Mouse (Mus musculus) ES-Bruce4 (cell line): ENCODE data around the gene Cadps. TPM values are rescaled to one million over a fixed set of nuclear protein-coding genes. Genes with fewer than 3 reads are reported as not detected.

Source experiments
- H3K27ac ChIP-seq: 2 replicates; pipeline ENCODE4 v1.5.1; 2012; ENCODE audit warnings: low read length, inconsistent platforms; ENCODE audit not compliant: insufficient read depth
- H3K27me3 ChIP-seq: 2 replicates; pipeline ENCODE4 v1.6.1; 2012; ENCODE audit warnings: mild to moderate bottlenecking, low read length, inconsistent platforms; ENCODE audit not compliant: control insufficient read depth, poor library complexity, insufficient read depth, severe bottlenecking
- H3K36me3 ChIP-seq: 2 replicates; pipeline ENCODE4 v1.6.1; 2012; ENCODE audit warnings: inconsistent platforms, mild to moderate bottlenecking, low read length, moderate library complexity; ENCODE audit not compliant: control insufficient read depth, poor library complexity, insufficient read depth, severe bottlenecking
- H3K4me1 ChIP-seq: one replicate; pipeline ENCODE4 v1.8.1; 2011; ENCODE audit warnings: low read length; ENCODE audit not compliant: control insufficient read depth, insufficient read depth
- H3K4me3 ChIP-seq: 2 replicates; pipeline ENCODE4 v1.5.1; 2011; ENCODE audit warnings: low read depth, mild to moderate bottlenecking, low read length
- H3K9ac ChIP-seq: 2 replicates; pipeline ENCODE4 v1.6.1; 2012; ENCODE audit warnings: low read depth, mild to moderate bottlenecking, inconsistent platforms; ENCODE audit not compliant: poor library complexity, severe bottlenecking
- H3K9me3 ChIP-seq: replicated peaks from 2 replicates; pipeline ENCODE4 v1.6.1; 2012; ENCODE audit warnings: mild to moderate bottlenecking, low read length, inconsistent platforms; ENCODE audit not compliant: control insufficient read depth, poor library complexity, insufficient read depth, severe bottlenecking
- CTCF ChIP-seq: IDR thresholded peaks from one replicate; pipeline ENCODE4 v1.8.1; 2011; ENCODE audit warnings: low read depth, low read length
- EP300 ChIP-seq: IDR thresholded peaks from 2 replicates; pipeline ENCODE4 v1.6.1; 2011; ENCODE audit warnings: low read depth, low read length; ENCODE audit not compliant: insufficient read depth
- POLR2A ChIP-seq: IDR thresholded peaks from one replicate; pipeline ENCODE4 v1.8.1; 2011; ENCODE audit warnings: low read length; ENCODE audit not compliant: insufficient read depth
- polyA plus RNA-seq: library from polyadenylated mRNA; stranded (reverse); fragments of >200 nt; gene quantifications from 2 replicates; pipeline ENCODE4 v1.2.4, GENCODE M21; 2011; ENCODE audit warnings: low read depth; ENCODE audit not compliant: missing spikeins, insufficient read depth, insufficient read length

Cadps gene
- 1.3 TPM in 1 of 2 replicates, not detected in the other for polyA plus RNA-seq

GRCm38 (mm10) chr14:12822491-12823219 is at the start of gene Cadps:
TSS of gene Cadps (minus strand) at chr14:12823079.
- Histone ChIP-seq H3K9ac (peak within 1 kb of the TSS; percentile 69), H3K36me3 (no peaks in the 10 kb centered on the region), H3K27ac (no peak within 1 kb of the TSS), H3K4me3 (peak within 1 kb of the TSS; percentile 91), H3K27me3 (peaks cover 3% of the 10 kb centered on the region), H3K4me1 (peaks cover 5% of the 10 kb centered on the region), H3K9me3 (peaks cover 15% of the 10 kb centered on the region)
- TF ChIP-seq POLR2A (no peak), EP300 (no peak), CTCF (no peak)

GRCm38 (mm10) chr14:12869605-12870004 is 46.7 kb upstream of the Cadps start:
- Histone ChIP-seq H3K4me1 (no peaks in the 10 kb centered on the region), H3K4me3 (no peak overlapping the region), H3K9ac (no peak overlapping the region), H3K9me3 (no peaks in the 10 kb centered on the region), H3K27ac (no peak overlapping the region), H3K27me3 (no peaks in the 10 kb centered on the region), H3K36me3 (no peaks in the 10 kb centered on the region)
- TF ChIP-seq EP300 (no peak), POLR2A (no peak)

- H3K27me3 ChIP-seq, result no peaks in the 10 kb centered on the region
- H3K27ac ChIP-seq, result no peak overlapping the region
- H3K9me3 ChIP-seq, result no peaks in the 10 kb centered on the region
- no peaks in the 10 kb centered on the region for H3K4me1 ChIP-seq
- no peak overlapping the region for H3K9ac ChIP-seq
- H3K36me3 ChIP-seq, result no peaks in the 10 kb centered on the region
- no peak overlapping the region for H3K4me3 ChIP-seq
- TF ChIP-seq EP300 (no peak), POLR2A (no peak), CTCF (no peak)
Measured at GRCm38 (mm10) chr14:12865258-12865657, 42.4 kb upstream of the Cadps start.

- no peak overlapping the region for H3K9ac ChIP-seq
- no peaks in the 10 kb centered on the region for H3K36me3 ChIP-seq
- no peaks in the 10 kb centered on the region for H3K9me3 ChIP-seq
- no peaks in the 10 kb centered on the region for H3K4me1 ChIP-seq
- H3K4me3 ChIP-seq, result no peak overlapping the region
- H3K27me3 ChIP-seq, result no peaks in the 10 kb centered on the region
- H3K27ac ChIP-seq, result no peak overlapping the region
- TF ChIP-seq EP300 (no peak), POLR2A (no peak), CTCF (no peak)
Measured at GRCm38 (mm10) chr14:12843860-12844259, 21.0 kb upstream of the Cadps start.

GRCm38 (mm10) chr14:12839471-12839870 is 16.6 kb upstream of the Cadps start:
- Histone ChIP-seq H3K9ac (no peak overlapping the region), H3K4me3 (no peak overlapping the region), H3K27ac (no peak overlapping the region), H3K27me3 (no peaks in the 10 kb centered on the region), H3K36me3 (no peaks in the 10 kb centered on the region), H3K9me3 (no peaks in the 10 kb centered on the region), H3K4me1 (peaks cover 1% of the 10 kb centered on the region)
- TF ChIP-seq CTCF, result no peak
- TF ChIP-seq EP300, result no peak
- TF ChIP-seq POLR2A, result no peak

GRCm38 (mm10) chr14:12838949-12839348 is 16.1 kb upstream of the Cadps start:
- H3K9me3 ChIP-seq, result no peaks in the 10 kb centered on the region
- TF ChIP-seq POLR2A (no peak), EP300 (no peak), CTCF (no peak)
- H3K27me3 ChIP-seq, result no peaks in the 10 kb centered on the region
- peaks cover 1% of the 10 kb centered on the region for H3K4me1 ChIP-seq
- no peak overlapping the region for H3K27ac ChIP-seq
- no peak overlapping the region for H3K4me3 ChIP-seq
- H3K36me3 ChIP-seq, result no peaks in the 10 kb centered on the region
- H3K9ac ChIP-seq, result no peak overlapping the region
